Mouse (Mus musculus) hindbrain, postnatal 0 days (tissue): ENCODE measurements at regions not wholly inside any gene's neighbourhood (a gene's known extent, or its start where the extent isn't known, plus 50 kb on each side); places are given as distances from the start of the nearest gene placed in this dataset.
"Not testable (repeated sequence)": the region's sequence is repeated elsewhere in the genome, so short reads cannot be mapped to it uniquely, and the experiment has no call there.

ENCODE experiments used
- ATAC-seq: fragments of 200-750 bp; cut with Nextera tagmentation; 2 replicates; pipeline ENCODE4 v1.8.0; 2017; ENCODE audit warnings: mild to moderate bottlenecking, moderate TSS enrichment, moderate library complexity
- DNase-seq: peaks from one replicate; pipeline ENCODE4 v3.0.0-alpha.2; 2015; ENCODE audit warnings: low spot score
- H3K27ac ChIP-seq: fragments of 300-500 bp; sonication (generic); 2 replicates; pipeline ENCODE4 v1.5.1; 2014; ENCODE audit warnings: mild to moderate bottlenecking
- H3K27me3 ChIP-seq: fragments of 300-500 bp; sonication (generic); 2 replicates; pipeline ENCODE4 v1.6.1; 2014; ENCODE audit warnings: low read length, mixed read lengths; ENCODE audit not compliant: insufficient read depth
- H3K36me3 ChIP-seq: fragments of 300-500 bp; sonication (generic); 2 replicates; pipeline ENCODE4 v1.6.1; 2014; ENCODE audit warnings: low read length, mixed read lengths; ENCODE audit not compliant: insufficient read depth
- H3K4me1 ChIP-seq: fragments of 300-500 bp; sonication (generic); 2 replicates; pipeline ENCODE4 v1.6.1; 2014; ENCODE audit warnings: antibody characterized with exemption, low read length, mixed read lengths; ENCODE audit not compliant: insufficient read depth
- H3K4me2 ChIP-seq: fragments of 300-500 bp; sonication (generic); 2 replicates; pipeline ENCODE4 v1.6.1; 2014; ENCODE audit warnings: low read depth, mild to moderate bottlenecking, low read length, moderate library complexity, mixed read lengths
- H3K4me3 ChIP-seq: fragments of 300-500 bp; sonication (generic); 2 replicates; pipeline ENCODE4 v1.5.1; 2014; ENCODE audit warnings: low read length
- H3K9ac ChIP-seq: fragments of 300-500 bp; sonication (generic); replicated peaks from 2 replicates; pipeline ENCODE4 v1.6.1; 2014; ENCODE audit warnings: mild to moderate bottlenecking, low read length, moderate library complexity, mixed read lengths
- H3K9me3 ChIP-seq: fragments of 300-500 bp; sonication (generic); 2 replicates; pipeline ENCODE4 v1.6.1; 2016; ENCODE audit warnings: low read length, mixed read lengths
- CTCF ChIP-seq: IDR thresholded peaks from 2 replicates; pipeline ENCODE4 v1.5.1; 2016; ENCODE audit warnings: antibody characterized with exemption, control low read depth, low read depth
- WGBS: fragments of 180-500 bp; shearing (Covaris S2); extraction: QIAGEN DNeasy Blood & Tissue Kit; methylation state at CpG from one replicate; pipeline ENCODE4 v1.1.7; 2014; 5-methylcytosine and 5-hydroxymethylcytosine counted together

DNA sequence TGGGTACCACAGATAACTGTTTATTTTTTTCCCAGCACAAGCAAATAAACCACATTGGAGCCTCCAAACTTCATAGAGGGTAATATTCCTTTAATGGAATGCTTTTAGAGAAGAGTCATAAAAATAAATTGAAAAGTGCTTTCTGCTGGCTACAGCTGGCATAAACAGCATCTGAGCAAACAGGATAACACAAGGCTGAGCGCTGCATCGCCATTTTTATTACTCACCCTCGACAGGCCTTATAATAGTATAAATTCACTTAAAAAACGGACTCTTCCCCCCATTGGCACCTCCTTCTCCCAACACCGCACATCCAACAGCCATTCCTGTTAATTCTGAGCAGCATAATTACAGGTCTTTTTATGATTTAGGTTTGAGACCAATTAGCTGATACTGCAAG, 205.8 kb upstream of the Plxna2 start:
- Histone ChIP-seq H3K9me3 (no peaks in the 10 kb centered on the region), H3K4me2 (no peak overlapping the region), H3K27me3 (no peaks in the 10 kb centered on the region), H3K4me3 (no peak overlapping the region), H3K9ac (no peak overlapping the region), H3K4me1 (no peaks in the 10 kb centered on the region), H3K36me3 (no peaks in the 10 kb centered on the region), H3K27ac (no peak overlapping the region)
- WGBS = 65% methylated on average over 5 of the region's 5 CpGs
- DNase-seq (no peak), ATAC-seq (no peak)
- no peak for TF ChIP-seq CTCF

DNA sequence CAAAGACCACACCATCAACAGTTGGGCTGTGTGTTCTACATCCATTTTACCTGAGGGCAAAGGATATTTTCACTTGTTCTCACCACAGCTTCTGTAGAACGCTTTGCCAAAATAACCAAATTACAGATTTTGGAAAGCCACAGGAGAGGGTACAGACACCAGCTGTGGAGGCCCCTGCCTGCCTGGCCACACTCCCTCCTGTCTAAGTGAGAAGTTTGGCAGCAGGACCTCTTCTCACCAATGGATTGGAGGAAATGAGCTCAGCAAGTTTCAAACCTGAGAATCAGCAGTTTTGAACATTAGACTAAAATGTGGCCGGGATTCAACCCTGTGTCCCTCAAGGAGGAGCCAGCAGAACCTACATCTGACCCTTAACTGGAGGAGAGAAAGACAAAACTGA, 206.2 kb upstream of the Plxna2 start:
- ATAC-seq (no peak), DNase-seq (no peak)
- H3K27ac ChIP-seq = no peak overlapping the region
- no peaks in the 10 kb centered on the region for H3K36me3 ChIP-seq
- H3K9ac ChIP-seq = no peak overlapping the region
- no peak for TF ChIP-seq CTCF
- H3K9me3 ChIP-seq = no peaks in the 10 kb centered on the region
- H3K4me2 ChIP-seq = no peak overlapping the region
- H3K4me3 ChIP-seq = no peak overlapping the region
- H3K4me1 ChIP-seq = no peaks in the 10 kb centered on the region
- WGBS = 85% methylated on average over 2 of the region's 2 CpGs
- no peaks in the 10 kb centered on the region for H3K27me3 ChIP-seq

DNA sequence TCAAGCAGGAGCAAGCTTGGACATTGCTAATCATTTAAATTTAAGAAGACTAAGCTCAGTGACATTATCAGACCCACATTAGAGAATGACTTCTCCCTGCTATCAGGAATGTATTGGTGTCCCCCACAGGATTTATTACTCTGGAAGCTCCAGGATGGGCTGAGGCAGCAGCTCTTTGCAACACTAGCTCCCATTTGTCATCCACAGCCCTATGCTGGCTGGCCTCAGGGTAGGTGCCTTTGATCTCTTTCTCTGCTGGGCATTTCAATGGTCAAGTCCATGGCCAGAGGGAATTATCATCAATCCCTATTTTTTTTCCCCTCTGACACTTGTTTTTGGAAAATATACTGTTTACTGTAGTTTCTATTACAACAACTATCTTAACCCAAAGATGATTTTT, 218.7 kb upstream of the Plxna2 start:
- H3K4me3 ChIP-seq = no peak overlapping the region
- H3K9me3 ChIP-seq = no peaks in the 10 kb centered on the region
- no peaks in the 10 kb centered on the region for H3K36me3 ChIP-seq
- no peaks in the 10 kb centered on the region for H3K4me1 ChIP-seq
- no peak for TF ChIP-seq CTCF
- H3K9ac ChIP-seq = no peak overlapping the region
- DNase-seq (no peak), ATAC-seq (no peak)
- H3K4me2 ChIP-seq = no peak overlapping the region
- H3K27me3 ChIP-seq = no peaks in the 10 kb centered on the region
- H3K27ac ChIP-seq = no peak overlapping the region

DNA sequence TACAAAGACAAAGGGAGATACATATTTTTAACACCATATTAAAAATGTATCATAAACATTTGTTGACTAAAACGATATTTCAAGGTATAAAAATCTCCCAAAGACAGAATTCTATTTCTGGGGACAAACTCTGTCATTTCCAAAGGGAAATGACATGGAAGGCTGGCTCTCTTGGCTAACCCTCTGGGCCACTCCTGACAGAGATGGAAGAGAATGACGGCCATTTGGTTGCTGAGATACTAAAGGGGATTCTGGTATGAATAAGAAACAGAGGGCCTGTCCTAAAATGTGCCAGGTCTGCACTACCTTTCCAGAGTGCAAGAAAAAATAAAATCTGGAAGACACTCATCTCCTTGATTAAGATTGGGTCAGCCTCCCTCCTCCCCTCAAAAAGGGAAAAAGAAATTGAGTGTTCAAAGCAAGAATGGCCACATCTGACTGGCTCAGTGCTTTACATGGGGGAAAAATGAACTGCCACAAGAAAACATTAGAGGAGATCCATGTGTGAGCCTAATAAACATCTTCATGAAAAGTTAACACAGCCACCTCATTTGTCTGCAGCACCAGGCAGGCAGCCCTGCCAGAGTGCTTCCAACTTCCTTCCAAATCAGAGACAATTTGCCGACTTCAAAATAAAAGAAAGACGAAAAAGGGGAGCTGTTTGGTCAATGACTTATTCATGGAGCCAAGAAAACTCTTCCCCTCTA, 221.1 kb upstream of the Plxna2 start:
- H3K4me3 ChIP-seq = no peak overlapping the region
- H3K4me1 ChIP-seq = no peaks in the 10 kb centered on the region
- H3K27me3 ChIP-seq = no peaks in the 10 kb centered on the region
- H3K9me3 ChIP-seq = no peaks in the 10 kb centered on the region
- 62% methylated on average over 4 of the region's 4 CpGs for WGBS
- no peak overlapping the region for H3K27ac ChIP-seq
- DNase-seq (no peak), ATAC-seq (no peak)
- no peak overlapping the region for H3K4me2 ChIP-seq
- no peak for TF ChIP-seq CTCF
- no peak overlapping the region for H3K9ac ChIP-seq
- no peaks in the 10 kb centered on the region for H3K36me3 ChIP-seq

DNA sequence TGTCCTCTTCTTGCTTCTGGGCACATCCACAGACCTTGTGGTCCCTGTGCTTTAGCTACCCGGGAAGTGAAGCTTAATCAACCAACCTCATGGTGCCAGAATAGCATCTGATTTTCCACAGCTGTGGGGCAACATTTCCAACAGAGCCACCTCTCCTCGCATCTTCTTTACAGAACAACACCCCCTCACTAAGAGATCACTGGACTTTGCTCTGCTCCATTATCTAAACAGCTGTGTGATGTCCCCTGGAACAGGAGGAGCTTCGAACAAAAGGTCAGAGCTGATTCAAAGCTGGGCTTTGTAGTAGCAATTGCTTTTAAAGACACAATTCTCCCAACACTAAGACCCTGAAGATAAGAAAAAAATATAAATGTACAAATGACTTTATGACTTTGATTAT, 224.3 kb upstream of the Plxna2 start:
- WGBS = 42% methylated on average over 3 of the region's 3 CpGs
- no peak overlapping the region for H3K4me2 ChIP-seq
- no peak for TF ChIP-seq CTCF
- H3K4me1 ChIP-seq = no peaks in the 10 kb centered on the region
- no peaks in the 10 kb centered on the region for H3K9me3 ChIP-seq
- H3K4me3 ChIP-seq = no peak overlapping the region
- H3K9ac ChIP-seq = no peak overlapping the region
- DNase-seq = no peak
- ATAC-seq = no peak
- no peak overlapping the region for H3K27ac ChIP-seq
- no peaks in the 10 kb centered on the region for H3K36me3 ChIP-seq
- no peaks in the 10 kb centered on the region for H3K27me3 ChIP-seq

DNA sequence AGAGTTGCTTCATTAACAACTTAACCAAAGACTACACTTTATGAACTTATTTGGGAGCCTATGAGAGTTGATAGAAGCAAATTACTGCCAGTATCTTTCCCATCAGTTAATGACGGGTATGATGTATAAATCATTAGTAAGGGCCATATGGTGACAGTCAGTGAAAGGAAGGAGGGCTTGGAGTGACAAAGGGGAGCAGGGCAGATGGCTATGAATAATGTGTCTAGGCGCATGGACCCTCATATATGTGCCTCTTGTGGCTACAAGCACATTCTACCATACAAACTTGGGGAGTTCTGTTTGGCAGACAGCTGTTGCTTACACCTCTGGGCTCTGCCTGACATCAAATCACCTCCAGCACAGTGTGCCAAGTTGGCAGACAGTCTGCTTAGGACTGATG, 227.8 kb upstream of the Plxna2 start:
- Histone ChIP-seq H3K27ac (no peak overlapping the region), H3K4me3 (no peak overlapping the region), H3K9ac (no peak overlapping the region), H3K9me3 (no peaks in the 10 kb centered on the region), H3K4me1 (no peaks in the 10 kb centered on the region), H3K27me3 (no peaks in the 10 kb centered on the region), H3K4me2 (no peak overlapping the region), H3K36me3 (no peaks in the 10 kb centered on the region)
- ATAC-seq (no peak), DNase-seq (no peak)
- no peak for TF ChIP-seq CTCF
- 60% methylated on average over 2 of the region's 2 CpGs for WGBS

DNA sequence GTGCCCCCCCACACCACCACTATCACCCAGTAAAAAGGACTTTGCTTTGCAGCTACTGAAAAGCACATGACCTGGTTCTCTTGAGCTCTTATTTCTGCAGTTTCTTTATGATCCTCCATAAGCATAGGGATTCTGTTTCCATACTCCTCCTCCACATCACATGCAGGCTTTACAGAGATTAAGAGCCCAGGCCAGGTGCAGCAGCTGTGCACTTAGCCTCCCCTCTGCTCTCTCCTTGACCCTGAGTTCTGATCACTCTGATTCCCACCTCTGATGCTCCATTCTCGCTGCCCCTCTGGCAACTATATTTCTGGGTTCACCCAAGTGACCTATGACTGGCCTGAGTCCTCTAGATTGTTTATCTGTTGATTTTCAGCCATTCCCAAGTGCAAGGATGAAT, 239.9 kb upstream of the Plxna2 start:
- ATAC-seq (no peak), DNase-seq (no peak)
- H3K9ac ChIP-seq = no peak overlapping the region
- H3K4me2 ChIP-seq = no peak overlapping the region
- H3K27me3 ChIP-seq = no peaks in the 10 kb centered on the region
- H3K9me3 ChIP-seq = no peaks in the 10 kb centered on the region
- H3K4me3 ChIP-seq = no peak overlapping the region
- WGBS = 77% methylated on average over 1 of the region's 1 CpGs
- no peak overlapping the region for H3K27ac ChIP-seq
- no peaks in the 10 kb centered on the region for H3K36me3 ChIP-seq
- no peaks in the 10 kb centered on the region for H3K4me1 ChIP-seq
- no peak for TF ChIP-seq CTCF

DNA sequence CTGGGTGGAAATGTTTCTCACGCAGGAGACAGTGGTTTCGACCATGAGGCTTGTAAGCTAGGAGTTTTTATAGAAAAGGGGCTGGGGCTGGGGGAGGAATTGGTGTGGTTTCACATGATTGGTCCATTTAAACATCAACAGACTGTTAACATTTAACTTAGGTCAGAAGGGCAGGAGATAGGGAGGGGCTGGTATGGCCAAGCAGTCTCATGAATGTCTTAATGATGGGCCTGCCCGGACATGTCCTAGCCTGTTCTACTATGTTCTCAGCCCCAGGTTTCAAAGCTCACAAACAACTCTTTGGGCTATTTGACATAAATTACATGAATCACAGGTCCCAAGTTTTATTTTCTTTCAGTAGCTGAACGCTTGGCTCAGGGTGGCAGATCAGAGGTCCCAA, 244.5 kb upstream of the Plxna2 start:
- WGBS = 97% methylated on average over 4 of the region's 4 CpGs
- H3K36me3 ChIP-seq, DNase-seq, H3K4me1 ChIP-seq, H3K27me3 ChIP-seq, H3K9me3 ChIP-seq, H3K4me3 ChIP-seq, ATAC-seq, H3K9ac ChIP-seq, H3K4me2 ChIP-seq, H3K27ac ChIP-seq: not testable (repeated sequence)
